Mouse (Mus musculus) CD8-positive naive resting alpha-beta T cell, adult 2 months (primary cell): ENCODE measurements around the gene 1700086D15Rik.

ENCODE experiments used
- DNase-seq, 2 experiments: peaks; one replicate each; pipeline ENCODE4 v3.0.0; 2022; ENCODE audit warnings: low read depth in 2 of 2, low spot score in 2 of 2

Gene 1700086D15Rik

DNA sequence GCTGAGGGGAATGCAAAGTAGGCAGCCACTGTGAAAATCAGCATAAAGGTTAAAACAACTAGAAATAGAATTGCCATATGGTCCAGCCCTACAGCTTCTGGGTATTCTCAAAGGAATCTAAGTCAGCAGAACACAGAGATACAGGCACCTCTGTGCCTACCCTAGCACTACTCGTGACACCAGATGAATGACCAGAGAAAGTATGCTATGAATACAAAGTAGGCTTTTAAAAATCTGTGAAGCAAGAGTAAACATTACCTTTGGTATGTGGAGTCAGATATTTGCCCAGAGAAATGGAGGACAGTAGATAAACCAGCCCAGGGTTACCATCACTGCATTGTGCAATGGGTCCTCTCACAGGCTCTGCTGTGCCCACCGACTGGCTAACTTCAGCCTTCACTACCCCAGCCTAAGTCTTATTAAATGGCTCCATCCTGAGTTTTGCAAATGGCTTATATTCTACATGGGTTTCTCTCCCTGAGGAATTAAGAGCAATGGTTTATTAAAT is 22.5 kb downstream of the 1700086D15Rik start:
- DNase-seq, result no peak

GRCm38 (mm10) chr11:65135251-65135739 is 24.4 kb downstream of the 1700086D15Rik start:
- no peak for DNase-seq

- no peak for DNase-seq
Measured at GRCm38 (mm10) chr11:65133661-65134060, 26.0 kb downstream of the 1700086D15Rik start.

- no peak for DNase-seq
Measured at GRCm38 (mm10) chr11:65129110-65129509, 30.6 kb downstream of the 1700086D15Rik start.

DNA sequence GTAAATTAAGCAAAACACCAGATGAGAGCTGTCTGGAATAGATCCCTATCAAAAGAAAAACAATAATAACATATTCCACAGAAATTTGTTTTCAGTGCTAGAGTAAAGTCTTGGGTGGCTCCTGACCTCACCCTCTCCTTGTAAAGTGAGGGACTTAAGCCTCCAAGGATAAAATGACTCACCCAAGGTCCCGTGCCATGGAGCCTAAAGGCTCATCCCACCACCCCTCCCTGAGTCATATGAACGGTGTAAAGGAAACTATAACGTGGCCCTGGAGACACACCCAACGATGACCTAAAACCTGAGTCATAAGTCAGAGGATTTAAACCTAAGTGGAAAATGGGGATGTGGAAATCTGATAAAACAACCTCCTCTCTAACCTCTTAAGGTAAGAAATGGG is 31.0 kb downstream of the 1700086D15Rik start:
- no peak for DNase-seq

DNA sequence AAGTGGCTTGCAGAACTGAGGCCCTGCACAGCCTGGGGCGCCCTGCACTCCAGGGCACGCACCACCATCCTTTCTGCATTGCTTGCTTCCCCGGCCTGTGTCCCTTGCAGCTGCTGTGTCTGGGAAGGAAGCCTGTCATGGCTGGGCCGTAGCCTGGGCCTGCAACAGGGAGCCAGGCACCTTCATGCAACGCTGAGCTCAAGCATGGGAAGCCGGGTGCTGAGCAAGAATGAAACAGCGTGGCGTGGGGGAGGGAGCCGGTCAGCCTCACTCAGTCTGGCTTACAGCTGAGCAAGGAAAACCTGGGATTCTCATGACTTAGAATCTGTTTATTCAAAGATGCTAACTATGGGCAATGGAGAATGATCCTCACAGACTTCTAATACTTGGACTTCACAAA is 33.1 kb downstream of the 1700086D15Rik start:
- DNase-seq, result no peak

GRCm38 (mm10) chr11:65124913-65125418 is 34.7 kb downstream of the 1700086D15Rik start:
- no peak for DNase-seq

GRCm38 (mm10) chr11:65120276-65120675 is 39.4 kb downstream of the 1700086D15Rik start:
- no peak for DNase-seq

GRCm38 (mm10) chr11:65115811-65116210 is 43.9 kb downstream of the 1700086D15Rik start:
- DNase-seq, result no peak

GRCm38 (mm10) chr11:65112086-65112485 is 47.6 kb downstream of the 1700086D15Rik start:
- DNase-seq, result no peak

GRCm38 (mm10) chr11:65111651-65112050 is 48.0 kb downstream of the 1700086D15Rik start:
- DNase-seq, result no peak

GRCm38 (mm10) chr11:65110058-65110457 is 49.6 kb downstream of the 1700086D15Rik start:
- no peak for DNase-seq

- DNase-seq, result no peak
Measured at GRCm38 (mm10) chr11:65107734-65108171, 51.9 kb downstream of the 1700086D15Rik start.

DNA sequence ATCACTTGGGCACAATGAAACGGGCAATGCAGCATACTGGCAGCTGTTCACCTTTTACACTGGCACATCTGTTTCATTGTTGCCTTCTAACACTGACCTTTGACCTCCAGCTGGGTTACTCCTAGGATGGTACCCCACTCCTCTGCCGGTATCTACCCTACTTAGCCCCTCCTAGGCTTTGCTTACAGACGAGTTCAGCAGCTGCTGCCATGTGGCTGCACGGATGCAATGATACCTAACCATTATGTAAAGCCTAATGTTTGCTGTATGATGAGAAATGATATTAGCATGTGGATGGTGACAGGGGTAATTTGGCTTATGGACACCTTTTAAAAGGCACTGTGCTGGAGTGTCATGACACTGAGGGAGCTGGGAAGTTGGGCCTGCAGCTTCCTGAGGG is 52.5 kb downstream of the 1700086D15Rik start:
- no peak for DNase-seq

DNA sequence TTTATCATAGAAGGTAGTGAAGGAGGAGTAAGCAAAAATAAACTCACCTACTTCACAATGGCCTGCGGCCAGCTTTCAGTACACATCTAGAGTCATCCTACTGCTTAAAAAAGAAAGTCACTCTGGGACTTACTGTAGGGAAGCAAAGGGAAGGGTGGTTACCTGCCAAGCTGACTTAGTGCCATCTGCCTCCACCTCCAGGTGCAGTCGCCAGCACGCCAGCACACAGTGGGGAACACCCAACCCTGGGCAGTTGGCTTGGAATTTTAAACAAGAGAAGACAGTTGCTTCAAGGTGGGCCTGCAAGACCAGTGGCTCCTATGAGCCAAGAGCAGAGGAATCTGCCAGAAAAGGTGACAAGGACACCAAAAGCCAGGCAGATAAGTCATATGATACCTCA is 55.6 kb downstream of the 1700086D15Rik start:
- DNase-seq, result no peak
